Mouse (Mus musculus) hindbrain, postnatal 0 days (tissue): ENCODE results near the gene Fyb. TPM values are rescaled to one million over a fixed set of nuclear protein-coding genes. Genes with fewer than 3 reads are reported as not detected.
A peak's percentile ranks its signal among the peaks of the same experiment; 100 is the strongest.

Experiments
- ATAC-seq: fragments of 200-750 bp; cut with Nextera tagmentation; 2 replicates; pipeline ENCODE4 v1.8.0; 2017; ENCODE audit warnings: mild to moderate bottlenecking, moderate TSS enrichment, moderate library complexity
- DNase-seq: peaks from one replicate; pipeline ENCODE4 v3.0.0-alpha.2; 2015; ENCODE audit warnings: low spot score
- H3K27ac ChIP-seq: fragments of 300-500 bp; sonication (generic); 2 replicates; pipeline ENCODE4 v1.5.1; 2014; ENCODE audit warnings: mild to moderate bottlenecking
- H3K27me3 ChIP-seq: fragments of 300-500 bp; sonication (generic); 2 replicates; pipeline ENCODE4 v1.6.1; 2014; ENCODE audit warnings: low read length, mixed read lengths; ENCODE audit not compliant: insufficient read depth
- H3K36me3 ChIP-seq: fragments of 300-500 bp; sonication (generic); 2 replicates; pipeline ENCODE4 v1.6.1; 2014; ENCODE audit warnings: low read length, mixed read lengths; ENCODE audit not compliant: insufficient read depth
- H3K4me1 ChIP-seq: fragments of 300-500 bp; sonication (generic); 2 replicates; pipeline ENCODE4 v1.6.1; 2014; ENCODE audit warnings: antibody characterized with exemption, low read length, mixed read lengths; ENCODE audit not compliant: insufficient read depth
- H3K4me2 ChIP-seq: fragments of 300-500 bp; sonication (generic); 2 replicates; pipeline ENCODE4 v1.6.1; 2014; ENCODE audit warnings: low read depth, mild to moderate bottlenecking, low read length, moderate library complexity, mixed read lengths
- H3K4me3 ChIP-seq: fragments of 300-500 bp; sonication (generic); 2 replicates; pipeline ENCODE4 v1.5.1; 2014; ENCODE audit warnings: low read length
- H3K9ac ChIP-seq: fragments of 300-500 bp; sonication (generic); replicated peaks from 2 replicates; pipeline ENCODE4 v1.6.1; 2014; ENCODE audit warnings: mild to moderate bottlenecking, low read length, moderate library complexity, mixed read lengths
- H3K9me3 ChIP-seq: fragments of 300-500 bp; sonication (generic); 2 replicates; pipeline ENCODE4 v1.6.1; 2016; ENCODE audit warnings: low read length, mixed read lengths
- CTCF ChIP-seq: IDR thresholded peaks from 2 replicates; pipeline ENCODE4 v1.5.1; 2016; ENCODE audit warnings: antibody characterized with exemption, control low read depth, low read depth
- WGBS: fragments of 180-500 bp; shearing (Covaris S2); extraction: QIAGEN DNeasy Blood & Tissue Kit; methylation state at CpG from one replicate; pipeline ENCODE4 v1.1.7; 2014; 5-methylcytosine and 5-hydroxymethylcytosine counted together
- polyA plus RNA-seq: library from polyadenylated mRNA; unstranded; fragments of >200 nt; fragmentation: Nextera tagmentation; extraction: Ambion mirVana; gene quantifications from 2 replicates; pipeline ENCODE4 v1.2.1, GENCODE M21; 2015
- total RNA-seq: library from RNA; depleted of rRNA; stranded (reverse); fragments of >200 nt; gene quantifications from 2 replicates; pipeline ENCODE4 v1.2.3, GENCODE M21; 2014

Fyb gene
- total and polyA plus RNA-seq, 2 experiments from 2014 or later = 0.73 to 3.7 TPM

DNA sequence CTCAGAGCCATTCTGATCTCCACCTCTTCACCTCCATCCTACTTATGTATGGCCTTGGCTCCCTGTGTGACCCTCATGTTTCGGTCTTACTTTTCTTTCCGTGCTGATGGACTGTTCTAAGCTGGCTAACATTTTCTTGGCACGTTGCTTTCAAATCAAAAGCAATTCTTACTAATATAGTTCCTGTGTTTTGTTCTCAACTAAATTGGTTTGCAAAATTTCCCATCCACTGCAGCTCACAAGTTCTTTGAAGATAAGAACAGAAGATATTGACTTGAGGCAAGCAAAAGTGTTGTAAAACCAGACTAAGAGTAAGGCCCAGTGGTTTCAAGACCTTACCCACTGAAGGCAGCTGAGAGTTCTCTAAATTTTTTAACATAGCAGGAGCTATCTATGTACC is 90.2 kb downstream of the Fyb start:
- no peak overlapping the region for H3K4me2 ChIP-seq
- DNase-seq (no peak), ATAC-seq (no peak)
- no peaks in the 10 kb centered on the region for H3K9me3 ChIP-seq
- no peak for TF ChIP-seq CTCF
- WGBS = 84% methylated on average over 3 of the region's 3 CpGs
- no peaks in the 10 kb centered on the region for H3K4me1 ChIP-seq
- no peaks in the 10 kb centered on the region for H3K27me3 ChIP-seq
- no peak overlapping the region for H3K27ac ChIP-seq
- no peak overlapping the region for H3K4me3 ChIP-seq
- H3K9ac ChIP-seq = no peak overlapping the region
- H3K36me3 ChIP-seq = no peaks in the 10 kb centered on the region

DNA sequence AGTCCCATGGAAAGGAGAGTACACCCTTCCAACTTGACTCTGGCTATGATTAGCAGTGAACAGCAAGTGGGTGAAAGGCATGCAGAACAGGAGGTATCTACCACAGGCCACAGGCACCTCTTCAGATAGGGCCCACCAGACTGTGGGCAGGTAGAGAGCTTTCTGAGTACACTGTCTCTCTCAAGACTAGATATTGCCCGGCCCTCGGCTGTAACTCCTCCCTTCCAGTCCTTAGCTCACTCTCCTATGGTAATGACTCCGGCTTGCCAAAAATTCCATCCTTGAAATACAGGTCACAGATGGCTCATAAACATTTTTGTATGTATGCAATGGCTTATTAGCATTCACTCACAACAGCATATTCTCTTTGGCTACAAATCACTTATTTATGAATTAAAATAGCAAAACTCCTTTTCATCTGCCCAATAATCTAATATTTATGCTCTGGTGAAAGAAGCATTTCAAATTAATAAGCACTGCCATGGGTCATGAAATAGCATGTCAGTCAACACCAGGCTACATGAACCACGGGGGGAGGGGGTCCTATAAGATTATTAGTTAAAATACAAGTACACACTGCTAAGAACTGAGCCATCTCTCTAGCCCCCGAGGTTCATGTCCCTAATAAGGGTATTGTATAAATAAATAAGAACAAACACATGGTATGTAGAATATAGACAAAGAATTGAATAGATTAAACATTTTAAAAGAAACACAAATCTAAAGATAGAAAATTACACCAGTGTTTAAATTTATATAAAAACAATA is 93.9 kb downstream of the Fyb start:
- no peak overlapping the region for H3K4me3 ChIP-seq
- 67% methylated on average over 5 of the region's 5 CpGs for WGBS
- no peak for TF ChIP-seq CTCF
- H3K9ac ChIP-seq = no peak overlapping the region
- H3K4me2 ChIP-seq = no peak overlapping the region
- DNase-seq (no peak), ATAC-seq (no peak)
- H3K27me3 ChIP-seq = no peaks in the 10 kb centered on the region
- H3K9me3 ChIP-seq = no peaks in the 10 kb centered on the region
- H3K4me1 ChIP-seq = no peaks in the 10 kb centered on the region
- H3K27ac ChIP-seq = no peak overlapping the region
- no peaks in the 10 kb centered on the region for H3K36me3 ChIP-seq

DNA sequence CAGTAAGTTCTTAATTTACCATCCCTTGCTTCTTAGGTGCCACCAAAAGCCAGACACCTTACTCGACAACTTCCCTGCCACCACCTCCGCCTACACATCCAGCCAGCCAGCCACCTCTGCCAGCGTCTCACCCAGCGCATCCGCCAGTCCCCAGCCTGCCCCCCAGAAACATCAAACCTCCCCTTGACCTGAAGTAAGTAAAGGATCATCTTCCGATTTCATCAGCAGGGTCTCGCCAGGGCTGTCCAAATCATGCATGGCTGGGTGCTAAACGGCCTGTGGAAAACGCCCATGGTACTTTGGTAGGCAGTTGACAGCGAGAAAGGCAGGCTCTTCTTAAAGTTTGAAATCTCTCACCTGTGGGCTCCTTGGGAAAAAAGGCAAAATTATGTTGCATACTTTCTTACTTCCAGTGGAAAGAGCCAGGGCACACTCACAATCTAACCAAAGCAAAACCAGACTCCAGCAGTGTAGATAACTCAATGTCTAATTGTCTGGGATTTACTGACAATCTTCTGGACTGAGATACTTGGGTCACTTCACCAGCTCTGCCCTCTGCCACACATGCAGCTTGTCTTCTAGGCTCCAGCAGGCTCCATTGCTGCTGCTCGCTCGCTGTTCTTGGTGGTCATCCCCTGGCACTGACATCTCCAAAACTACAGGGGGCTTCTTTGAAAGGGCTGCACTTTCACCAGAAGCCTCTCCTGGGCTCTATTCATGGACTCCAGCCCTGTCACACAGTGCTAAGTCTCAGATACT is 97.1 kb downstream of the Fyb start:
- H3K9ac ChIP-seq = no peak overlapping the region
- DNase-seq (no peak), ATAC-seq (no peak)
- H3K27ac ChIP-seq = no peak overlapping the region
- no peak for TF ChIP-seq CTCF
- H3K4me1 ChIP-seq = 0 out of 2 replicates have a peak, but pooled peaks cover under 1% of the 10 kb centered on the region
- H3K9me3 ChIP-seq = no peaks in the 10 kb centered on the region
- H3K27me3 ChIP-seq = no peaks in the 10 kb centered on the region
- 87% methylated on average over 12 of the region's 12 CpGs for WGBS
- no peaks in the 10 kb centered on the region for H3K36me3 ChIP-seq
- H3K4me3 ChIP-seq = no peak overlapping the region
- no peak overlapping the region for H3K4me2 ChIP-seq

DNA sequence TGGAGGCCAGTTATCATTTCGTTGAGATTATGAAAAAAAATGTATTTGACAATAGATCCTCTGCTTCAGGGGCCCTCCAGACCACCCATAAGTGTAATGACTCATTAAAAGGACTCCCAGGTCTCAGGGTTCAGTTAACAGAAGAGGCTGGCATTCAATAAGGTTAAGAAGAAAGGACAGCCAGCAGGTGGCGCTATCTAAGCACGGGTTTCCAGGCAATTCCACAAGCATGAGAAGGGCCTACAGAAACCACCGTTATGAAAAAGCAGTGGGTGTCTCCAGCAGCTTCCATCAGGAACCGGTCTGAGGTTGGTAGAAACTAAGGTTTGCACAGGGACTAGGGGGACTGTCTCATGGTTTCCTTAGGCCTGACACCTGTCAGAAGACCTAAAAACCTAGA is 99.9 kb downstream of the Fyb start:
- Histone ChIP-seq H3K4me1 (0 out of 2 replicates have a peak, but pooled peaks cover 6% of the 10 kb centered on the region), H3K27me3 (no peaks in the 10 kb centered on the region), H3K9me3 (no peaks in the 10 kb centered on the region), H3K27ac (no peak overlapping the region), H3K36me3 (no peaks in the 10 kb centered on the region), H3K4me2 (no peak overlapping the region), H3K9ac (no peak overlapping the region), H3K4me3 (no peak overlapping the region)
- ATAC-seq = 0 out of 2 replicates have a peak, but pooled peaks have one; percentile 37
- 7% methylated on average over 5 of the region's 5 CpGs for WGBS
- peak; percentile 81 for TF ChIP-seq CTCF
- peak; percentile 89 for DNase-seq

DNA sequence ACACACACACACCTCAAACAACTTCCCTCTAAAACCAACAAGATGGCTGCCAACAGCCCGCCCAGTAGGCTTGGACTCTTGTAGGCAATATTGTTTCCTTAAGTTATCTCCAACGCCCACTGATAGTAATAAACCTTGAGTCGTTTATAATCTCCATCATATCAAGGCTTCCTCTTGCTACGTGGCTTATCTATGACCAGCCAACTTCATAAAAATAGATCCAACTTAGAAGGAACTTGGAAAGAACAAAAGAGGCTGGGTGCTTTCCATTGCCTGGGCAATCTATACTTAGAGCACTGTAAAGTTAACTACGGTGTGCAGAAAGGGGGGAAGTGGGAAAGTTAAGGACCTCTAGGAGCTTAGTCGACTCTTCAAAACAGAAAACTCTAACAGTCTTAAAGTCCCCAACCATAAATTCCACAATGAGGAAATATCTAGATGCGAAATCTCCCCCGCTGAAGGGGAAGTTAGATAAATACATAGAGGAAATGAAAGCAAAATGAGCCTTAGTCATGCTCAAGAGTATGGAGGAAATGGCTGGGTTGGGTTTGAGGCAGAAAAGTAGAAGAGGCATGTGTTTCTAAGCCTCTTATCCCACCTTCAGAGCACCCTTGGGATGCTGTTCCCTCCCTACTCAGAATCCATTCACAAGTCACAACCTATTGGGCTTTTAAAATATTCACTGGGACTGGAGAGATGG is 101.0 kb downstream of the Fyb start:
- H3K4me1 ChIP-seq = 0 out of 2 replicates have a peak, but pooled peaks cover 6% of the 10 kb centered on the region
- no peaks in the 10 kb centered on the region for H3K36me3 ChIP-seq
- no peak for DNase-seq
- TF ChIP-seq CTCF = no peak
- whole genome bisulfite sequencing = 90% methylated on average over 8 of the region's 8 CpGs
- H3K9ac ChIP-seq = no peak overlapping the region
- no peak overlapping the region for H3K27ac ChIP-seq
- H3K4me3 ChIP-seq = no peak overlapping the region
- H3K27me3 ChIP-seq = no peaks in the 10 kb centered on the region
- no peak overlapping the region for H3K4me2 ChIP-seq
- no peaks in the 10 kb centered on the region for H3K9me3 ChIP-seq
- no peak for ATAC-seq

DNA sequence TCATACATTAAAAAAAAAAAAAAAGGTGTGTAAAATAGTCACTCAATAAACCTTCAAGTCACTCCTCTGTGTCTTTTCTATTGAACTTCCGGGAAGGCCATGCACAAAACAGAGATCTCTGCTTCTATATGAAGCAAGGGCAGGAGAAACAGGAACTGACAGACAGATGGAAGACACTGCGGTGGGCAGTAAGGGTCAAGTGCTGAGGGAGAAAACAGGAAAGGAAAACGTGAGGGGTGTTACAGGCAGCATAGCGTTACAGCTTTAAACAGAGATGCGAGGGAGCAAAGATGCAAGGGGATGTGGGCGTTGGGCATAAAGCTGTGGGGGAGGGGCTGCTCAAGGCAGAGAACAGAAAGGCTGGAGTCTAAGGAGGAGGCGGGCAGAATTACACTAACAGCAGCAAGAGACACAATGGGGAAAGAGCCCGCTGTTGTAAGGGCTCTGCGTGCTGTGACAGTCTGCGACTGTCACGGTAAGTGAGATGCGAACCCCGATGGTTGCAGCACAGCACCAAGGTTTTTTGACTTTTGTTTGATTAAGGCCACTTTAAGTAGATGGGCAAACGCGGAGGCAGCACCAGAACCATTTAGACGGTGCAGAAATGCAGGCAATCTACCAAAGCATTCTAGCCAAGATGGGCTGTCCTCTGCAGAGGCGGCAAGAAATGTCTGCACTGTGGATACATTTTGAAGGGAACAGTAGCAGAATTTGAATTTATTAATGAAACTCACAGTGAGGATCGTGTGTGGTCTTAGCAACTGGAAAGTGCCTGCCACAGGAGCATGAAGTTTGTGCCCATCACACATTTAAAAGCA is 101.9 kb downstream of the Fyb start:
- H3K9me3 ChIP-seq = no peaks in the 10 kb centered on the region
- H3K27ac ChIP-seq = peak overlapping the region; percentile 32; the same call in 1 of the 2 replicates
- H3K4me3 ChIP-seq = peak overlapping the region; percentile 26
- DNase-seq (peak; percentile 64), ATAC-seq (peak; percentile 79)
- H3K27me3 ChIP-seq = no peaks in the 10 kb centered on the region
- no peaks in the 10 kb centered on the region for H3K36me3 ChIP-seq
- WGBS = 7% methylated on average over 18 of the region's 18 CpGs
- TF ChIP-seq CTCF = no peak
- H3K4me1 ChIP-seq = 0 out of 2 replicates have a peak, but pooled peaks cover 6% of the 10 kb centered on the region
- H3K9ac ChIP-seq = peak overlapping the region; percentile 44
- H3K4me2 ChIP-seq = peak overlapping the region; percentile 58
